Mouse (Mus musculus): ENCODE results near the gene Cmah.

DNA sequence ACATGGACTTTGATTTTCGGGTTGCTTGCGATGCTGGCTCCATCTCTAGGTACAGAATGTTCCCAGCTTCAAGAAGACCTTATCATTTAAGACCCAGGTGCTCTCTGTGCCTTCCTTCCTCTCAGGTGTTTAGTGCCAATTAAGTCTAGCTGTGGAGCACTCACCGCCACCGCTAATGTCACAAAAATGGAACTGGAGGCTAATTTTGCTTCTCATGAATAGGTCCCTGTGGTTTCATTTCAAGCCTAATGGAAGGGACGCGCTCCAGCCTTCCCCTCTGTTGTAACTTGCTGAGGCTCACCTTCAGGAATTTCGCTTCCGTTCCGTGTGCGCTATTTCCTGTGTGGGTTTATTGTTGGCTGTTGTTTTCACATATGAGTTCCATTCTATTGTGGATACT is 193.6 kb downstream of the Cmah start:
- TF ChIP-seq JUND (IDR thresholded peaks at IDR 0.05; ENCODE audit: low read depth, low read length) = no peak
- no peak for TF ChIP-seq CTCF (IDR thresholded peaks at IDR 0.05 in 2 of 3, conservative IDR thresholded peaks at IDR 0.05 in 1 of 3; ENCODE audit: control insufficient read depth in 1 of 3, insufficient read depth in 1 of 3, low read depth in 2 of 3, low read length in 3 of 3, poor library complexity in 1 of 3, severe bottlenecking in 1 of 3)
- no peak for TF ChIP-seq SMC3 (IDR thresholded peaks at IDR 0.05; ENCODE audit: low read depth, low read length)
- no peak for TF ChIP-seq TBP (IDR thresholded peaks at IDR 0.05; ENCODE audit: low read depth, low read length)
